ENCODE assay signal across 11 mouse cellular contexts in the genomic region with DNA sequence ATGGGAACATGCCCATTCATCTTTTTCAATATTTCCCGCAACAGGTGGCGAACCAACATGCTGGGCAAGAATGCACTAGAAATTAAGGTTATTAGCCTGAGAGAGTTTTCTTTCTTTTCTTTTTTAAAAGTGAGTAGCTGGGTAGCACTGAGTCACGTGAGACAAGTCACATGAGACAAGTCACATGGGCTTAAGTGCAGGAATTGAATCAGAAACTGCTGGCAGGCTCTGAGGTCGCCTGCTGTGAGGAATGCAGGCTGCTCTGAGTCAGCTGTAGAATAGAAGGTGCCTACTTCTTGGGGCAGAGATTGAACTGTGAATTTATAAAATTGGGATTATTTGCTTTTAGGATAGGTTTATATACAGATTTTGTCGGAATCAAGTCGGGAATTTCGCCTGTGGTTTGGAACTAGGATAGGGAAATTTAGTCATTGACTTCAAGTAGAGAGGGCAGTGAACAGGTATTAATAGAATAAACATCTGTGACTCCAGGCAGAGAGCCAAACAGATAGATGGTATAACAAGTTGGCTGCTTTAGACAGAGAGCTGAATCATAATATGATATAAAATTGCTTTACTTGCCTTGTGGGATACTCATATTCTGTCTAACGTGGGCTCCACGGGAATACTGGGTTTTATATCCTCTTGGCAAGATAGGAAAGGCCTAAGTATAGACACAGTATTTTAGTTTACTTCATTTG. TPM values are rescaled to one million over a fixed set of nuclear protein-coding genes. Genes with fewer than 3 reads are reported as not detected.
A peak's percentile ranks its signal among the peaks of the same experiment; 100 is the strongest.
DNase-seq lines count a peak whose midpoint lies in the region; ATAC-seq and TF ChIP-seq lines count a peak whose summit lies in the region.
"Had no signal": no experiment of that assay in that cellular context is flagged by ENCODE, and none has a peak within 500 bp of the region (broad histone marks: within the 10 kb centered on the region; RNA-seq: fewer than 3 reads in every experiment).

No protein-coding gene starts in this region.

- no peak overlapping the region for H3ac ChIP-seq in myocyte (ENCODE audit: control insufficient read depth, insufficient read length)

- POLR2A ChIA-PET in Patski (lab: Charles Lee) = no interaction called here

- H3K4me3 ChIP-seq in myocyte = no peak overlapping the region
- H3K4me3 ChIP-seq in hindbrain, embryonic 13.5 days = no peak overlapping the region
- H3K4me3 ChIP-seq: liver, embryonic 12.5 days; midbrain, embryonic 12.5 days had no signal

- H3K9me3 ChIP-seq in hindbrain, embryonic 13.5 days = 0 out of 2 replicates have a peak, but pooled peaks cover 4% of the 10 kb centered on the region
- H3K9me3 ChIP-seq: liver, embryonic 12.5 days had no signal

- no peaks in the 10 kb centered on the region for H3K36me3 ChIP-seq in myocyte (ENCODE audit: control insufficient read depth, insufficient read depth)
- H3K36me3 ChIP-seq in hindbrain, embryonic 13.5 days = peaks cover 2% of the 10 kb centered on the region; the same call in 1 of the 2 replicates
- H3K36me3 ChIP-seq: midbrain, embryonic 12.5 days had no signal

- WGBS in hindbrain, embryonic 13.5 days = 89% methylated on average over 9 of the region's 9 CpGs

- CTCF ChIA-PET in Patski (lab: Charles Lee) = no interaction called here

- no peak for TF ChIP-seq POLR2A in myocyte (IDR thresholded peaks at IDR 0.05; ENCODE audit: insufficient read length, low read depth)

- TF ChIP-seq CTCF in Patski (IDR thresholded peaks at IDR 0.05) = no peak

- H3K27me3 ChIP-seq in Patski (no peaks in the 10 kb centered on the region), myocyte (ENCODE audit: control insufficient read depth, insufficient read depth, insufficient read length) (no peaks in the 10 kb centered on the region)
- no peaks in the 10 kb centered on the region for H3K27me3 ChIP-seq in hindbrain, embryonic 13.5 days
- H3K27me3 ChIP-seq: liver, embryonic 12.5 days had no signal

- peaks cover 38% of the 10 kb centered on the region for H3K4me1 ChIP-seq in hindbrain, embryonic 13.5 days (replicated peaks)

- ATAC-seq in Patski = peak; percentile 57
- ATAC-seq in hindbrain, embryonic 13.5 days (ENCODE audit: low FRiP score) = no peak
- ATAC-seq: liver, embryonic 12.5 days had no signal

- no peak overlapping the region for H3K9ac ChIP-seq in hindbrain, embryonic 13.5 days
- H3K9ac ChIP-seq: liver, embryonic 12.5 days; midbrain, embryonic 12.5 days had no signal

- in situ Hi-C loops in Patski (cut with MboI; ENCODE audit: low pct_unique_long_range_greater_than_20kb) = no loop called here

- peak; percentile 22 to 62 for DNase-seq in left cerebral cortex, postnatal 14 days (ENCODE audit: low spot score in 2 of 2)
- no peak for DNase-seq in left cerebral cortex, adult 11 months (ENCODE audit: low spot score)
- peak; percentile 57 for DNase-seq in Patski (ENCODE audit: low read depth, low spot score)
- DNase-seq in cerebellum, postnatal 10 days = peak; percentile 75 to 81
- DNase-seq in ovary, postnatal 36 days (ENCODE audit: low spot score) = no peak
- DNase-seq: gastrocnemius, postnatal 14 days; thymus, postnatal 25 days had no signal

- H3K27ac ChIP-seq in hindbrain, embryonic 13.5 days = no peak overlapping the region
- H3K27ac ChIP-seq: liver, embryonic 12.5 days; midbrain, embryonic 12.5 days had no signal

- peak overlapping the region; percentile 51 for H3K4me2 ChIP-seq in myocyte (ENCODE audit: low read depth)
- no peak overlapping the region for H3K4me2 ChIP-seq in hindbrain, embryonic 13.5 days
- H3K4me2 ChIP-seq: liver, embryonic 12.5 days; midbrain, embryonic 12.5 days had no signal

- peaks cover 40% of the 10 kb centered on the region for H3K79me2 ChIP-seq in myocyte (ENCODE audit: control insufficient read depth, insufficient read depth)

- intact Hi-C loops in left cerebral cortex, postnatal 14 days (cut with DNase I) = no loop called here

TF ChIP-seq in myocyte, 11 proteins besides CTCF, POLR2A, EP300 and RAD21:
- TF ChIP-seq CEBPB (IDR thresholded peaks at IDR 0.05; ENCODE audit: insufficient read depth, poor library complexity, severe bottlenecking) (no peak), MYOD1 (IDR thresholded peaks at IDR 0.05; ENCODE audit: control insufficient read depth in 1 of 3, insufficient read length in 2 of 3, low read depth in 2 of 3) (peak in 1 of 3 experiments; percentile 11), USF1 (IDR thresholded peaks at IDR 0.05; ENCODE audit: low read depth) (peak; percentile 100), MYOG (IDR thresholded peaks at IDR 0.05; ENCODE audit: control insufficient read depth in 1 of 3, insufficient read depth in 1 of 3, insufficient read length in 2 of 3, low read depth in 2 of 3) (peak in 1 of 3 experiments; percentile 74), TCF12 (IDR thresholded peaks at IDR 0.05; ENCODE audit: insufficient read depth, poor library complexity, severe bottlenecking) (no peak), MAX (IDR thresholded peaks at IDR 0.05; ENCODE audit: low read depth) (no peak)
TF ChIP-seq in myocyte: peak in this region for 3.

RNA-seq across cellular contexts. Expression of a gene that starts 23.6 kb away (rescaled TPM):
- total RNA-seq in left cerebral cortex, postnatal 14 days (2021) = 100 to 1,000 TPM; 192 to 212 TPM
- polyA plus RNA-seq in Patski (2021) (48.0 TPM), myocyte (2012; fragmentation: generic; extraction: Trizol) (30.3 TPM)
- 34.6 and 39.3 TPM in 2 replicates for polyA plus RNA-seq in hindbrain, embryonic 13.5 days (2015; fragmentation: Nextera tagmentation; extraction: Ambion mirVana)

RNA-seq across cellular contexts. Expression of a gene that starts 33.4 kb away (rescaled TPM):
- 10 to 100 TPM; 52.1 to 54.7 TPM for total RNA-seq in left cerebral cortex, postnatal 14 days (2021)
- 120 TPM for polyA plus RNA-seq in Patski (2021)
- 65.5 TPM for polyA plus RNA-seq in myocyte (2012; fragmentation: generic; extraction: Trizol)
- 115 and 119 TPM in 2 replicates for polyA plus RNA-seq in hindbrain, embryonic 13.5 days (2015; fragmentation: Nextera tagmentation; extraction: Ambion mirVana)

RNA-seq across cellular contexts. Expression of a gene that starts 38.9 kb away (rescaled TPM):
- total RNA-seq in left cerebral cortex, postnatal 14 days (2021) = 10 to 100 TPM; 28.0 to 30.2 TPM
- polyA plus RNA-seq in Patski (2021) (26.9 TPM), myocyte (2012; fragmentation: generic; extraction: Trizol) (76.6 TPM)
- polyA plus RNA-seq in hindbrain, embryonic 13.5 days (2015; fragmentation: Nextera tagmentation; extraction: Ambion mirVana) = 50.4 TPM in 2 replicates

Comparison
In these comparisons a context has a peak if more than half of its experiments do, and no peak if none do; other contexts are left out.
1. DNase-seq: peak in left cerebral cortex, postnatal 14 days (2 of 2), Patski (single experiment) and cerebellum, postnatal 10 days (2 of 2); none in left cerebral cortex, adult 11 months (single experiment) and ovary, postnatal 36 days (single experiment).